Mouse (Mus musculus) C2C12 (cell line): ENCODE data around the gene Brd1.

ENCODE experiments used
- CTCF ChIP-seq: IDR thresholded peaks from one replicate; pipeline ENCODE4 v1.5.1; 2011; ENCODE audit not compliant: control insufficient read depth, insufficient read depth, insufficient read length
- MAX ChIP-seq: IDR thresholded peaks from one replicate; pipeline ENCODE4 v1.6.1; 2011; ENCODE audit warnings: mild to moderate bottlenecking, control low read depth
- USF1 ChIP-seq: IDR thresholded peaks from one replicate; pipeline ENCODE4 v1.6.1; 2011; ENCODE audit warnings: low read depth, mild to moderate bottlenecking, control low read depth, moderate library complexity

- no peak for TF ChIP-seq CTCF
- TF ChIP-seq USF1 = no peak
- no peak for TF ChIP-seq MAX
These were observed 36.4 kb downstream of the Brd1 start for GRCm38 (mm10) chr15:88697586-88697985.
